Mouse (Mus musculus) hindbrain, embryonic 10.5 days (tissue): ENCODE results near the gene Arhgef25. TPM values are rescaled to one million over a fixed set of nuclear protein-coding genes. Genes with fewer than 3 reads are reported as not detected.
A peak's percentile ranks its signal among the peaks of the same experiment; 100 is the strongest.

Experiments used
- DNase-seq: peaks from one replicate; pipeline ENCODE4 v3.0.0-alpha.2; 2017; ENCODE audit warnings: low spot score
- H3K27ac ChIP-seq: fragments of 300-500 bp; sonication (generic); 2 replicates; pipeline ENCODE4 v1.5.1; 2016; ENCODE audit warnings: mild to moderate bottlenecking, moderate library complexity
- H3K27me3 ChIP-seq: fragments of 300-500 bp; sonication (generic); 2 replicates; pipeline ENCODE4 v1.6.1; 2016; ENCODE audit warnings: mild to moderate bottlenecking; ENCODE audit not compliant: poor library complexity, insufficient read depth, severe bottlenecking
- H3K36me3 ChIP-seq: fragments of 300-500 bp; sonication (generic); 2 replicates; pipeline ENCODE4 v1.6.1; 2016; ENCODE audit warnings: mild to moderate bottlenecking, moderate library complexity
- H3K4me1 ChIP-seq: fragments of 300-500 bp; sonication (generic); replicated peaks from 2 replicates; pipeline ENCODE4 v1.6.1; 2016; ENCODE audit warnings: mild to moderate bottlenecking
- H3K4me3 ChIP-seq: fragments of 300-500 bp; sonication (generic); 2 replicates; pipeline ENCODE4 v1.5.1; 2016; ENCODE audit warnings: mild to moderate bottlenecking, moderate library complexity
- H3K9me3 ChIP-seq: fragments of 300-500 bp; sonication (generic); 2 replicates; pipeline ENCODE4 v1.6.1; 2016; ENCODE audit warnings: mild to moderate bottlenecking, moderate library complexity
- whole genome bisulfite sequencing: fragments of 180-500 bp; shearing (Covaris S2); methylation state at CpG from one replicate; pipeline ENCODE4 v1.1.7; 2016; 5-methylcytosine and 5-hydroxymethylcytosine counted together
- polyA plus RNA-seq: library from polyadenylated mRNA; unstranded; fragments of >200 nt; fragmentation: Nextera tagmentation; extraction: Ambion mirVana; gene quantifications from 2 replicates; pipeline ENCODE4 v1.2.1, GENCODE M21; 2016

Gene Arhgef25
- polyA plus RNA-seq, 1 experiment from 2014 or later, result 33.5 TPM

DNA sequence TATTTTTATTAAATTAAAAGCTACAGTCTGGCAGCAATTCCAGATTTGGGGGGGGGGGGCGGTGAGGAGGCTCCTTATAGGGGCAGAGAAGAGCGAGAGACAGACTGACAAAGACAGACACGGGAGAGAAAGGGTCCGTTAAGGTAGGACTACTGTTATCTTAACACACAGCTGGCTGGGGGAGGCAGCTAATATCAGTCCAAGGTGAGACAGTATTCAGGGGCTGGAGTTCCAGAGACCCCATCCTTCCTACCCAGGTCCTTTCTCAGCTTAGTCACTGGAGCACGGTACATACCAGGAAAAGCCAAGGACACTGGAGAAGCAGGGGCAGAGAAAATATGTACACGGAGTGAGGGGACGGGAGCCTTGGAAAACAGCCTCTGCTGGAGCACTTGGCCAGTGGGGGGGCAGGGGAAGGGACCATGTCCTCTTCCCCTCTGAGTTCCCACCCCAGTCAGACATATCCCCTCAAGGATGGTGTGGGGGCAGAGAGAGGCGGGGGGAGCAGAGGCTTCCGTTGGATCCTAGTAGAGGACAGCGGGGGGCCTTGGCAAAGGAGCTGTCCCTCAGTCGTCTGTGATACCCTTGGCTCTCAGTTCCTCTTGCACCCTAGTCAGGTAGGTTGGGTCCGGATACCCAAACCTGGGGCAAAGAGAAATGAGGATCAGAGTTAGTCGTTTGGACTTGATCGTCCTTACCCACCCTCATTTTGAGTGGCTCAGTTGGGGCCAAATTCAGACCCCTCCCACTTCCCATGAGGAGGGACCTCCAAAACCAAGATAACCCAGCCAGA, 711 bp upstream of the Arhgef25 start:
- peaks cover 3% of the 10 kb centered on the region; the same call in 1 of the 2 replicates for H3K9me3 ChIP-seq
- peak overlapping the region; percentile 94 for H3K27ac ChIP-seq
- peak overlapping the region; percentile 76 for H3K4me3 ChIP-seq
- H3K4me1 ChIP-seq, result peaks cover 69% of the 10 kb centered on the region
- peaks cover 46% of the 10 kb centered on the region for H3K36me3 ChIP-seq
- peaks cover 10% of the 10 kb centered on the region for H3K27me3 ChIP-seq
- DNase-seq, result no peak
- 35% methylated on average over 14 of the region's 14 CpGs for WGBS

GRCm38 (mm10) chr10:127189116-127189650, 700 bp downstream of the Arhgef25 start:
- Histone ChIP-seq H3K27me3 (peaks cover 24% of the 10 kb centered on the region), H3K4me3 (peak overlapping the region; percentile 76), H3K36me3 (peaks cover 53% of the 10 kb centered on the region), H3K9me3 (peaks cover 3% of the 10 kb centered on the region; the same call in 1 of the 2 replicates), H3K27ac (peak overlapping the region; percentile 94), H3K4me1 (peaks cover 73% of the 10 kb centered on the region)
- under 1% methylated on average over 26 of the region's 26 CpGs for WGBS
- DNase-seq, result no peak

DNA sequence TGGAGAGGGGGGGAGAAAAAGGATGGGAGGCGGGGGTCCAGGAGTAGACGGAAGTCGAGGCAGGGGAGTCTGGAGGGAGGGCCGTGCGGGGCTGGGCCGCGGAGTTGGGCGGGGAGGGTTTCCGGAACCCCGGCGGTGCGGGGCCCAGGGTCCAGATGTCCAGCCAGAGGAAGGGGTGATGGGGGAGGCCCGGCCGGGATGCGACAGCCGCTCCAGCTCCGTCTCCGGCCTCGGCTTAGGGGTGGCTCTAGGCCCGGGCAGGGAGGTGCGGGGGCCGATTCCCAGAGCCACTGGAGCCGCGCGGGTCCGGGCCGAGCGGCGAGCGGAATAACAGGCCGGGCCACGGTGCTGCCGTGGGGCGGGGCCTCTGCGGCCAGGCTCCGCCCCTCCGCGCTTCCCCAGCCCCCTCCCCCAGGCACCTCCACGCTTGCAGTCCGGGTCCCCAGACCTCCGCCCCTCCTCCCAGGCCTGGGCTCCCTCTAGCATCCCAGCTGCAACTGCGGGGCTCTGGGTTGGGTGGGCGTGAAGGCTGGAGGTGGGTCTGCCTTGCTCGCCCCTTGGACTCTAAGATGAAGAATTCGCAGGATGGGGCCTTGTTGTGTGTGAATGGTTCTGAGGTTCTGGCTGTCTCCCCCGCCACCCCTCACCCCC, 1.3 kb downstream of the Arhgef25 start:
- H3K36me3 ChIP-seq, result peaks cover 53% of the 10 kb centered on the region
- WGBS, result under 1% methylated on average over 46 of the region's 46 CpGs
- peak; percentile 89 for DNase-seq
- H3K4me1 ChIP-seq, result peaks cover 78% of the 10 kb centered on the region
- H3K4me3 ChIP-seq, result peak overlapping the region; percentile 76
- peak overlapping the region; percentile 94 for H3K27ac ChIP-seq
- H3K9me3 ChIP-seq, result peaks cover 3% of the 10 kb centered on the region; the same call in 1 of the 2 replicates
- H3K27me3 ChIP-seq, result peaks cover 30% of the 10 kb centered on the region

GRCm38 (mm10) chr10:127188079-127188453, 1.8 kb downstream of the Arhgef25 start:
- H3K9me3 ChIP-seq, result peaks cover 3% of the 10 kb centered on the region; the same call in 1 of the 2 replicates
- WGBS, result 2% methylated on average over 21 of the region's 21 CpGs
- no peak for DNase-seq
- H3K4me1 ChIP-seq, result peaks cover 79% of the 10 kb centered on the region
- peak overlapping the region; percentile 76 for H3K4me3 ChIP-seq
- peak overlapping the region; percentile 94 for H3K27ac ChIP-seq
- H3K36me3 ChIP-seq, result peaks cover 53% of the 10 kb centered on the region
- H3K27me3 ChIP-seq, result peaks cover 35% of the 10 kb centered on the region

DNA sequence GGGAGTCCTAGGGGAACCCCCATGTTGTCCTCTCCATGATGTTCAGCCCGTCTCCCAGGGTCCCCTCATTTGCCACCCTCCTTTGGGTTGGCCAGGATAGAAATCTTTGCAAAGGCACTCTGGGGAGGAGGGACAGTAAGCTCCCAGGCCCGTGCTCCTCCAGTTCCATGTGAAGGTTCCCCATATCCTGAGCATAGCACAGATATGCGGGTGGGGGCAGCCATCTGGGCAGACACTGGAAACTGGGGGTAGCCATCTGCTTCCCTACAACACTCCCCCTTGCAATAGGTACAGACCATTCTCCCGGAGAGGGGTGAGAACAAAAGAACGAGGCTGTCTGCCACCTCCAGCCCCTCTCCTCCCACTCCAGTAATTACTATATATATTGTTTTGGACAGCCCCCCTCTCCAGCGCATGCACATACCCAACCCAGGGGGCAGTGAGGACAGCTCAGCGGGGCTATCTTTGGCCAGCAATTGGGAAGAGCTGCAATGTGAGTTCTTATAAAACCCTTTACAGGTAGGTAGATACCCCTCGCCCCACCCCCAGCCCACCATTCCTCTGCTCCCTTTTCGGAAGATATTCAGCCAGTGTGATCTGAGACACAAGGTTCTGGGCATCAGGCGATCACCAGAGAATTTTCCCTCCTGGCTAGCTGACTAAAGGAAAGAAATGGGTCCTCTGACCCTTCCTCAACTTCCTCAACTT, 2.4 kb downstream of the Arhgef25 start:
- Histone ChIP-seq H3K9me3 (peaks cover 3% of the 10 kb centered on the region; the same call in 1 of the 2 replicates), H3K4me3 (peak overlapping the region; percentile 76), H3K27me3 (peaks cover 40% of the 10 kb centered on the region), H3K36me3 (peaks cover 52% of the 10 kb centered on the region), H3K4me1 (peaks cover 74% of the 10 kb centered on the region), H3K27ac (peak overlapping the region; percentile 94)
- DNase-seq, result no peak
- WGBS, result 48% methylated on average over 10 of the region's 10 CpGs

DNA sequence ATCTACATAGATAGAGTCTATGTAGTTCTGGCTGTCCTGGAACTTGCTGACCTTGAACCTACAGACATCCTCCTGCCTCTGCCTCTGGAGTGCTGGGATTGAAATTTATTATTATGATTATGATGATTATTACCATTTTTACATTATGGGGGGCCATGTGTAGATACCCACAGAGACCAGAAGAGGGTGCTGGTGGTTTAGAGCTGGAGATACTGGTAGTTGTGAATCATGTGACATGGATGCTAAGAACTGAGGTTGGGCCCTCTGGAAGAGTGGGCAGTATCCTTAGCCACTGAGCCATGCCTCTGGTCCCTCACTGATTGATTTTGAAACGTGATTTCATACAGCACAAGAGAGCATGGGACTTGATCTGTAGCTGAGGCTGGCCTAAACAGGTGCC, 3.4 kb downstream of the Arhgef25 start:
- Histone ChIP-seq H3K27me3 (peaks cover 51% of the 10 kb centered on the region), H3K9me3 (peaks cover 3% of the 10 kb centered on the region; the same call in 1 of the 2 replicates), H3K4me3 (no peak overlapping the region), H3K27ac (no peak overlapping the region), H3K4me1 (peaks cover 72% of the 10 kb centered on the region), H3K36me3 (peaks cover 44% of the 10 kb centered on the region)
- 82% methylated on average over 1 of the region's 1 CpGs for WGBS
- DNase-seq, result no peak

GRCm38 (mm10) chr10:127185506-127185905, 4.4 kb downstream of the Arhgef25 start:
- Histone ChIP-seq H3K36me3 (peaks cover 34% of the 10 kb centered on the region), H3K4me1 (peaks cover 67% of the 10 kb centered on the region), H3K9me3 (peaks cover 3% of the 10 kb centered on the region; the same call in 1 of the 2 replicates), H3K27ac (no peak overlapping the region), H3K4me3 (no peak overlapping the region), H3K27me3 (peaks cover 58% of the 10 kb centered on the region)
- no peak for DNase-seq
- WGBS, result 85% methylated on average over 15 of the region's 15 CpGs

GRCm38 (mm10) chr10:127185101-127185500, 4.8 kb downstream of the Arhgef25 start:
- no peak overlapping the region for H3K4me3 ChIP-seq
- WGBS, result 67% methylated on average over 9 of the region's 9 CpGs

GRCm38 (mm10) chr10:127183759-127184158, 6.1 kb downstream of the Arhgef25 start:
- Histone ChIP-seq H3K27ac (0 out of 2 replicates have a peak overlapping the region, but pooled peaks have one; percentile 45), H3K4me1 (peaks cover 66% of the 10 kb centered on the region), H3K36me3 (peaks cover 33% of the 10 kb centered on the region), H3K9me3 (peaks cover 3% of the 10 kb centered on the region; the same call in 1 of the 2 replicates), H3K4me3 (peak overlapping the region; percentile 27), H3K27me3 (peaks cover 75% of the 10 kb centered on the region)
- no peak for DNase-seq
- WGBS, result 14% methylated on average over 20 of the region's 20 CpGs

More at GRCm38 (mm10) chr10:127185101-127185500, 4.8 kb downstream of the Arhgef25 start:
- peaks cover 3% of the 10 kb centered on the region; the same call in 1 of the 2 replicates for H3K9me3 ChIP-seq
- no peak for DNase-seq
- H3K4me1 ChIP-seq, result peaks cover 67% of the 10 kb centered on the region
- H3K27me3 ChIP-seq, result peaks cover 61% of the 10 kb centered on the region
- H3K27ac ChIP-seq, result no peak overlapping the region
- H3K36me3 ChIP-seq, result peaks cover 33% of the 10 kb centered on the region

DNA sequence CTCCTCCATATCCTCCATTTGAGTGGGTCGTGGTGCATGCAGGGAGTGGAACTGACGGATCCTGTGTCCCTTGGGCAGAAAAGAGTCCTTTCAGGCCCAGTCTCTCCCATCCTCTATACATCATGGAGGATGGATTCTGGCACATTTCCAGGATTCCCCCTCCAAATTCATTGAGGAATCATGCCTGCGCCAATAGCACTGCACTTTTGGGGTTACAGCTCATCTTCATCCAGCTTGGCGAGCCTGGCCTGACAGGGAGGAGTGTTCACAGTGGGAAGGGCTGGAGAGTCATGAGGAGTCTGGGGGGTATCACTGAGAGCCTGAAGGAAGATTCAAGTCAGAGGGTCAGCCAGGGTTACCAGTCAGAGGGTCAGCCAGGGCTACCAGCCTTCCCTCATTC, 7.3 kb downstream of the Arhgef25 start:
- Histone ChIP-seq H3K36me3 (peaks cover 33% of the 10 kb centered on the region), H3K27ac (no peak overlapping the region), H3K4me1 (peaks cover 67% of the 10 kb centered on the region), H3K9me3 (peaks cover 3% of the 10 kb centered on the region; the same call in 1 of the 2 replicates), H3K27me3 (peaks cover 86% of the 10 kb centered on the region), H3K4me3 (no peak overlapping the region)
- 91% methylated on average over 4 of the region's 4 CpGs for WGBS
- no peak for DNase-seq

DNA sequence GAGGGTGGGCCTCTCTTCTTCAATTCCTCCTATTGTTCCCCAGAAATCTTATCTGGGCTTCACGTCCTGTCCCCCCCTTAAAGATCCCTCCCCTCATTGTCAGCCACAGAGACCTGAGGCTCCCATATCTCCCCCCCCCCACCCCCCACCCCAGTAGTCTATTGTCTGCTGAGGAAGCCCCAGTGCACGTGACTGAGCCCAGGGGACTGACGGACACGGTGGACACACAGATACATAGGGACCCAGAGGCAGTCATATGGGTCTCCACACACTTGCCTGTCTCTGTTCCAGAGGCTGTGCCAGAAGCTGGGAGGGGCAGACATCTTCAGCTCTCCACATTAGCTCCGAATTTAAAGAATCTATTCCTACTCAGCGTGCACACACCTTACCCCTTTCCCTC, 8.3 kb downstream of the Arhgef25 start:
- no peak for DNase-seq
- peaks cover 96% of the 10 kb centered on the region for H3K27me3 ChIP-seq
- WGBS, result 71% methylated on average over 6 of the region's 6 CpGs
- H3K4me3 ChIP-seq, result no peak overlapping the region
- H3K36me3 ChIP-seq, result peaks cover 26% of the 10 kb centered on the region
- no peaks in the 10 kb centered on the region for H3K9me3 ChIP-seq
- H3K4me1 ChIP-seq, result peaks cover 70% of the 10 kb centered on the region
- H3K27ac ChIP-seq, result no peak overlapping the region

DNA sequence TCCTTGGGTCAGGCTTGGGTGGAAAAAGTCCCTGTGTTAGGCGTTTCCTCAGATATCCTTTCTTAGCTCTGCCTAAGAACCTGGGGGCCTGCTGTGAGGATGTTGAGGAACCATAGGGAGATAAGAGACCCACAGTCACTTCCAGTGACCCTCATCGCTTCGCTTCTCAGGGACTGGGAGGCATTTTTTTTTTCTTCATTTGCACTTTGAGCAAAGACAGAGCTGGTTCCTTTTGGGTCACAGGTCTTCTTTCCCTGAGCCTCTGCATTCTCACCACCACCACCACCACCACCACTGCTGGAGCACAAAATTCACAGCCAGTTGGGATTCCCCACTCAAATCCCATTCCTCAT, 9.2 kb downstream of the Arhgef25 start:
- H3K4me3 ChIP-seq, result peak overlapping the region; percentile 35; the same call in 1 of the 2 replicates
- peaks cover 71% of the 10 kb centered on the region for H3K4me1 ChIP-seq
- no peak for DNase-seq
- H3K27me3 ChIP-seq, result peaks cover 99% of the 10 kb centered on the region
- H3K27ac ChIP-seq, result no peak overlapping the region
- 9% methylated on average over 3 of the region's 3 CpGs for WGBS
- H3K9me3 ChIP-seq, result no peaks in the 10 kb centered on the region
- peaks cover 19% of the 10 kb centered on the region for H3K36me3 ChIP-seq
